Mouse (Mus musculus) stomach, postnatal 0 days (tissue): ENCODE measurements at regions not wholly inside any gene's neighbourhood (a gene's known extent, or its start where the extent isn't known, plus 50 kb on each side); places are given as distances from the start of the nearest gene placed in this dataset.

ENCODE experiments used
- CTCF ChIP-seq: IDR thresholded peaks from 2 replicates; pipeline ENCODE4 v1.5.1; 2016; ENCODE audit warnings: antibody characterized with exemption, low read depth, mild to moderate bottlenecking, moderate library complexity
- EP300 ChIP-seq: optimal IDR thresholded peaks from 2 replicates; pipeline ENCODE3; 2016; ENCODE audit warnings: antibody characterized with exemption

GRCm38 (mm10) chr10:108033317-108033795 is 121.4 kb upstream of the Otogl start:
- no peak for TF ChIP-seq CTCF
- TF ChIP-seq EP300, result no peak
